Mouse (Mus musculus) activated CD4-positive, CD25-positive, alpha-beta regulatory T cell, adult 4 months (primary cell): ENCODE measurements around the gene Tbl1xr1. TPM values are rescaled to one million over a fixed set of nuclear protein-coding genes. Genes with fewer than 3 reads are reported as not detected.

Experiments used
- ATAC-seq: one replicate; pipeline ENCODE4 v1.8.0; 2017
- polyA plus RNA-seq, 2 experiments: library from polyadenylated mRNA; unstranded; fragments of 100-300 nt; shearing (Covaris generic); gene quantifications; one replicate each; pipeline ENCODE4 v1.2.1; 2017

Gene Tbl1xr1
- polyA plus RNA-seq, 2 experiments from 2014 or later, result 21.4 to 26.6 TPM

- no peak for ATAC-seq
These were observed 145.1 kb downstream of the Tbl1xr1 start for GRCm38 (mm10) chr3:22221557-22221956.

GRCm38 (mm10) chr3:22222351-22222750 is 145.9 kb downstream of the Tbl1xr1 start:
- ATAC-seq, result no peak

GRCm38 (mm10) chr3:22223023-22223422 is 146.6 kb downstream of the Tbl1xr1 start:
- no peak for ATAC-seq

GRCm38 (mm10) chr3:22228052-22228451 is 151.6 kb downstream of the Tbl1xr1 start:
- ATAC-seq, result no peak

GRCm38 (mm10) chr3:22230635-22231034 is 154.2 kb downstream of the Tbl1xr1 start:
- ATAC-seq, result no peak

GRCm38 (mm10) chr3:22238106-22238900 is 161.9 kb downstream of the Tbl1xr1 start:
- ATAC-seq, result no peak
